Mouse (Mus musculus): Measurements from ENCODE around the gene Gm1110. TPM values are rescaled to one million over a fixed set of nuclear protein-coding genes. Genes with fewer than 3 reads are reported as not detected.

Gm1110 gene
- polyA plus RNA-seq (2014; fragmentation: Illumina TruSeq; extraction: RNeasy Lipid Tissue Mini Kit (QIAGEN cat#74804); ENCODE audit: insufficient read depth, low read depth, low replicate concordance): not detected

GRCm38 (mm10) chr9:26922909-26923526 lies at the start of gene Gm1110:
Gene Gm1110 (minus strand): TSS chr9:26923111.

GRCm38 (mm10) chr9:26860751-26861150 lies 62.2 kb downstream of the Gm1110 start, which contains the start of gene Glb1l3:
Gene Glb1l3 (minus strand): TSS chr9:26860890.

Other genes with a start within 250 kb of the Gm1110 start
- gene B3gat1, start 189.4 kb downstream of the Gm1110 start, polyA plus RNA-seq (2014; fragmentation: Illumina TruSeq; extraction: RNeasy Lipid Tissue Mini Kit (QIAGEN cat#74804); ENCODE audit: insufficient read depth, low read depth, low replicate concordance): not detected
- 17.1 TPM for gene Glb1l2, start 116.6 kb downstream of the Gm1110 start, polyA plus RNA-seq (2014; fragmentation: Illumina TruSeq; extraction: RNeasy Lipid Tissue Mini Kit (QIAGEN cat#74804); ENCODE audit: insufficient read depth, low read depth, low replicate concordance)
- 1.8 TPM for gene Glb1l3, start 62.2 kb downstream of the Gm1110 start, polyA plus RNA-seq (2014; fragmentation: Illumina TruSeq; extraction: RNeasy Lipid Tissue Mini Kit (QIAGEN cat#74804); ENCODE audit: insufficient read depth, low read depth, low replicate concordance)
- gene Acad8, start 76.5 kb upstream of the Gm1110 start, polyA plus RNA-seq (2014; fragmentation: Illumina TruSeq; extraction: RNeasy Lipid Tissue Mini Kit (QIAGEN cat#74804); ENCODE audit: insufficient read depth, low read depth, low replicate concordance): 21.5 TPM
- gene Thyn1, start 76.6 kb upstream of the Gm1110 start, polyA plus RNA-seq (2014; fragmentation: Illumina TruSeq; extraction: RNeasy Lipid Tissue Mini Kit (QIAGEN cat#74804); ENCODE audit: insufficient read depth, low read depth, low replicate concordance): 32.2 TPM
- gene Vps26b, start 107.0 kb upstream of the Gm1110 start, polyA plus RNA-seq (2014; fragmentation: Illumina TruSeq; extraction: RNeasy Lipid Tissue Mini Kit (QIAGEN cat#74804); ENCODE audit: insufficient read depth, low read depth, low replicate concordance): 13.7 TPM
- 5.3 TPM for gene Ncapd3, start 107.1 kb upstream of the Gm1110 start, polyA plus RNA-seq (2014; fragmentation: Illumina TruSeq; extraction: RNeasy Lipid Tissue Mini Kit (QIAGEN cat#74804); ENCODE audit: insufficient read depth, low read depth, low replicate concordance)
- gene Jam3, start 232.3 kb upstream of the Gm1110 start, polyA plus RNA-seq (2014; fragmentation: Illumina TruSeq; extraction: RNeasy Lipid Tissue Mini Kit (QIAGEN cat#74804); ENCODE audit: insufficient read depth, low read depth, low replicate concordance): 11.2 TPM